Mouse (Mus musculus) limb, embryonic 12.5 days (tissue): ENCODE measurements at regions not wholly inside any gene's neighbourhood (a gene's known extent, or its start where the extent isn't known, plus 50 kb on each side); places are given as distances from the start of the nearest gene placed in this dataset.

ENCODE experiments used
- ATAC-seq: fragments of 200-750 bp; cut with Nextera tagmentation; 2 replicates; pipeline ENCODE4 v1.8.0; 2017; ENCODE audit warnings: low read depth, moderate TSS enrichment; ENCODE audit not compliant: insufficient number of reproducible peaks, insufficient read depth, low FRiP score, low TSS enrichment
- H3K27ac ChIP-seq: fragments of 300-500 bp; sonication (generic); 2 replicates; pipeline ENCODE4 v1.5.1; 2016; ENCODE audit warnings: mild to moderate bottlenecking, moderate library complexity
- H3K27me3 ChIP-seq: fragments of 300-500 bp; sonication (generic); 2 replicates; pipeline ENCODE4 v1.6.1; 2016; ENCODE audit warnings: mild to moderate bottlenecking, moderate library complexity
- H3K36me3 ChIP-seq: fragments of 300-500 bp; sonication (generic); 2 replicates; pipeline ENCODE4 v1.6.1; 2016; ENCODE audit warnings: mild to moderate bottlenecking, moderate library complexity
- H3K4me1 ChIP-seq: fragments of 300-500 bp; sonication (generic); replicated peaks from 2 replicates; pipeline ENCODE4 v1.6.1; 2016
- H3K4me2 ChIP-seq: fragments of 300-500 bp; sonication (generic); 2 replicates; pipeline ENCODE4 v1.6.1; 2016; ENCODE audit warnings: mild to moderate bottlenecking, moderate library complexity
- H3K4me3 ChIP-seq: fragments of 300-500 bp; sonication (generic); replicated peaks from 2 replicates; pipeline ENCODE4 v1.5.1; 2016; ENCODE audit warnings: mild to moderate bottlenecking
- H3K9ac ChIP-seq: fragments of 300-500 bp; sonication (generic); replicated peaks from 2 replicates; pipeline ENCODE4 v1.6.1; 2016; ENCODE audit warnings: mild to moderate bottlenecking, moderate library complexity
- H3K9me3 ChIP-seq: fragments of 300-500 bp; sonication (generic); 2 replicates; pipeline ENCODE4 v1.6.1; 2016; ENCODE audit warnings: mild to moderate bottlenecking, moderate library complexity
- WGBS: fragments of 180-500 bp; shearing (Covaris S2); methylation state at CpG from one replicate; pipeline ENCODE4 v1.1.7; 2016; 5-methylcytosine and 5-hydroxymethylcytosine counted together

DNA sequence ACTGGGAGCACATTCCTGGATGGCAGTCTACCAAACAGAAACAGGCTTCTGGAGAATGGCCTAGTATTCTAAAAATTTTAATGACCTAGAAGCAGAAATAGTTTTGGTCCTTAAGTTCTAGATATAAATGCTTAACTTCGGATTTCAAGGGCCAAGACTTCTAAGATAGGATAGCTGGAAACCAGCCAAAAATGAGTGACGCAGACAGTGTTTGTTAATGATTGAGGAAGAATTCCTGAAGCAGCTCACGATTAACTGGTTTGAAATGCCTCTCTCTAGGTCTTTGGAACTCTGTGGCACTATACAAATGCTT, 213.9 kb upstream of the Gm5148 start:
- H3K4me2 ChIP-seq, result no peak overlapping the region
- 0 out of 2 replicates have a peak, but pooled peaks cover 2% of the 10 kb centered on the region for H3K27me3 ChIP-seq
- H3K27ac ChIP-seq, result no peak overlapping the region
- H3K4me3 ChIP-seq, result no peak overlapping the region
- peaks cover 40% of the 10 kb centered on the region for H3K4me1 ChIP-seq
- 47% methylated on average over 3 of the region's 3 CpGs for WGBS
- no peak for ATAC-seq
- H3K36me3 ChIP-seq, result no peaks in the 10 kb centered on the region
- no peaks in the 10 kb centered on the region for H3K9me3 ChIP-seq
- H3K9ac ChIP-seq, result no peak overlapping the region

DNA sequence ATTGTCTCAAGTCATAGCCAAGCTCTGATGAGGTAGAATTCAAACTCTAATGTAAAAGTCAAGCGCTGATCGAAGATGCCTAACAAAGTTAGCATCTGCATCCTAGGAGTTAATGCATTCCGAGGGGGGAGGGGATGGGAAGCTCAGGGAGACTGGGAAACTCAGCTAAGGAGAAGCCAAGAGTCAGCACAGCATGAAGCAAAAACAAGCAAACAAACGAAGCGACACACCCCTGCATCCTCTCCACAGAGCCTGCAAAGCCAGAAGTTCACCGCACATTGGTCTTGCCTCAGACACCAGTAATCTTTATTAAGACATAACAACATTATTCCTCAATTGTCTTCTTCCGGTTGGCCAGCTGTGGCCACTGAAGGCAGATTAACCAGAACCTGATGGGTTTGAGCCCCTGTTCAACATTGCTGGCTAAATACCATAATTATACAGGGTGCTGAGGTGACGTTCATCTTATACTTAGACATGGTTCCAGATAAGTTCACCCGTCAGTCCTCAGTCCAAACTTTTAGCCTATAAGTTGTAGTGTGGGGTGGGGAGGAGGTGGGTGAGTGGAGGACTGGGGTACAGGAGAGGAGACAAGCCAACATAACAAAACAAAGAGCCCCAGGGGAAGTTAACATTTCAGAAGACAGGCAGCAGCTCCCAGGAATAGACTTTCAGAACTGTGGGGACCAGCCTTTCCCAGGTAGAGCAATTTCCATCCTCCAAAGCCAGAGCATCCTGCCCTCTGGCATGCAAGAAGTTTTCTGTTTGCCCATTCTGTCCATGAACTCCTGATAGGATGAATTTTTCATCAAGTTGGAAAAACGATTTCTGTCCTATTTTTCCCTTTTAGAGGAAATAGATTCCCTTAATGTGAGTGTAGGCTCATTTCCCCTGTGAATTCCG, 213.3 kb upstream of the Gm5148 start:
- no peak for ATAC-seq
- 28% methylated on average over 11 of the region's 11 CpGs for WGBS
- H3K4me2 ChIP-seq, result no peak overlapping the region
- H3K36me3 ChIP-seq, result no peaks in the 10 kb centered on the region
- no peak overlapping the region for H3K4me3 ChIP-seq
- H3K27me3 ChIP-seq, result 0 out of 2 replicates have a peak, but pooled peaks cover 2% of the 10 kb centered on the region
- H3K9me3 ChIP-seq, result no peaks in the 10 kb centered on the region
- H3K9ac ChIP-seq, result no peak overlapping the region
- no peak overlapping the region for H3K27ac ChIP-seq
- H3K4me1 ChIP-seq, result peaks cover 40% of the 10 kb centered on the region

DNA sequence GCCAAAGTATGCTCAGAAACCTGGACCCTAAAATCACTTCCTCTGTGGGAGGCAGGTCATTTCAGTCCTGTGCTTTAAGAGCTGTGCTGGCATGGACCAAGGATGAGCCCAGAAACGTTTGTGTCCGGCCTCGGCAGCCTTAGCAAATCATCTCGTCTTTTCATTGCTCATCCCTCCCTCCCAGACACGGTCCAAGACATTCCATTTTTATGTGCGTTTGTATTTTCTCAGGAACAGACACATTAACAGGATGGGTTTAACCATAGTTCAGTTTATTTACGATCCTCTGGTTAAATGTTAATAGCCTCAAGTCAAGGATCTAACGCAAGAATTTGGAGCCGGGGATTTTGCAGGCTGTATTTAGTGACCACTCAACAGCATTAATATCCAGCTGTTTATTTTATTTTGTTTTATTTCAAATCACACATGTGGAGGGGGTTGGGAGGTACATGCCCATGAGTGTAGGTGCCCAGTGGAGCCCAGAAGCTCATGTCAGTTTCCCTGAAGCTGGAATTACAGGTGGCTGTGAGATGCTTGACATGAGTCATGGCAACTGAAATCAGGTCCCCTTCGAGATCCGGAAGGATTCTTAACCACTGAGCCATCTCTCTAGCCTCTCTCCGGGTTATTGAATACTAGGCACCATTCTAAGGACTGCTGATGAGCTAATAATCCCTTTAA, 212.1 kb upstream of the Gm5148 start:
- 17% methylated on average over 12 of the region's 12 CpGs for WGBS
- H3K9ac ChIP-seq, result no peak overlapping the region
- ATAC-seq, result no peak; the same call in 1 of the 2 replicates

DNA sequence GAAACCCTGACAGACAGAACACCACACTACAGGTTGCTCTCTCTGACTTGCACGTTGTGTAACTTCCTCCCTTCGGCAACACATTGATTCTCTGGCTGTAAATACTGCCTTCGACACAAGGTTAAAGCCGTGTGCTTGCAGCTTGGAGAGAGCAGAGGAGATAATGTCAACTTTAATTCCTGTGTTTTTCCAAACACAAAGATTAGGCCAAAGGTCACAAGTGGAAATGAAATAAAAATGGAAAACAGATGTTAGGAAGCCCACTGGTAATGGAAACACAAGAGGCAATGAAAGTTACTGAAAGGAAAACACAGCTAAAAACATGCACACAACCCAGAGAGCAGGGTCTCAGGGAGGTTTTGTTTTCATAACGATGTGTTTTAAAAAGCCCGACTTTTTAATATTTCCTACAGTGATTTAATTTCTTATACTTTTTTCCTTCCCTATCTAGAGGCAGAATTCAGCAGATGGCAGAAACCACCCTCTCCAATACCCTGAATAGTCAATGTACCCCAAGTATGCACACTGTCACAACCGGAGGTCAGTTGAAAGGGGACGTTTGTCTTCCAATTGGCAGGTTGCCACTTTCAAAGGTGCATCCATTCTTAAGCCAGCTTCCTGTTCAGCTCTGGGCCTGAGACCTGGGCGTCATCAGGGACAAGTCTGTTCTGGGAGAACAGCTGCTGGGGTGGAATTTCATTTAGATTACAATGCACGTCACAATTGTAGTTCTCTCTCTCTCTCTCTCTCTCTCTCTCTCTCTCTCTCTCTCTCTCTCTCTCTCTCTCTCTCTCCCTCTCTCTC, 210.8 kb upstream of the Gm5148 start:
- H3K4me2 ChIP-seq, result peak overlapping the region; percentile 45
- no peaks in the 10 kb centered on the region for H3K9me3 ChIP-seq
- WGBS, result 3% methylated on average over 10 of the region's 10 CpGs
- H3K27me3 ChIP-seq, result 0 out of 2 replicates have a peak, but pooled peaks cover 2% of the 10 kb centered on the region
- no peak overlapping the region for H3K9ac ChIP-seq
- peaks cover 40% of the 10 kb centered on the region for H3K4me1 ChIP-seq
- no peaks in the 10 kb centered on the region for H3K36me3 ChIP-seq
- H3K27ac ChIP-seq, result peak overlapping the region; percentile 80
- H3K4me3 ChIP-seq, result no peak overlapping the region
- ATAC-seq, result 0 out of 2 replicates have a peak, but pooled peaks have one; percentile 53

More for the DNA sequence above, 212.1 kb upstream of the Gm5148 start:
- H3K4me2 ChIP-seq, result peak overlapping the region; percentile 45
- H3K36me3 ChIP-seq, result no peaks in the 10 kb centered on the region
- no peaks in the 10 kb centered on the region for H3K9me3 ChIP-seq
- H3K27ac ChIP-seq, result peak overlapping the region; percentile 82
- H3K27me3 ChIP-seq, result 0 out of 2 replicates have a peak, but pooled peaks cover 2% of the 10 kb centered on the region
- no peak overlapping the region; the same call in 1 of the 2 replicates for H3K4me3 ChIP-seq
- peaks cover 40% of the 10 kb centered on the region for H3K4me1 ChIP-seq

DNA sequence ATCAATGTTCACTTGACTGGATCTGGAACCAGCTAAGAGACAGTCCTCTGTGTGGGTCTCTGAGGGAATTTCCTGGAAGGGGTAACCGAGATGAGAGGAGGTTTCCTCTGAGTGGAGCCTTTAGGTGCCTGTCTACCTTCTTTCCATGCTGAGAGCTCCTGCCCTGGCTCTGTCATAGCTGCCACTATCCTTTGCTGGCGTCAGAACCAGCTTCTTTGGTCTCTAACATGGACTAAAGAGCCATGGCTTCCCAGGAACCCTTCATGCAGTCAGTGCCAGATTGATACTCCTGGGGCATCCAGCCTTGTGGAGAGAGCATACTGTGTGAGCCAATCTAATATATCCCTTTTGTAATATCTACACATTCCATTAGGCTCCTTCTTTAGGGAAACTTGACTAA, 209.9 kb upstream of the Gm5148 start:
- H3K9me3 ChIP-seq, result no peaks in the 10 kb centered on the region
- 0 out of 2 replicates have a peak, but pooled peaks cover 2% of the 10 kb centered on the region for H3K27me3 ChIP-seq
- no peaks in the 10 kb centered on the region for H3K36me3 ChIP-seq
- H3K27ac ChIP-seq, result peak overlapping the region; percentile 24; the same call in 1 of the 2 replicates
- WGBS, result 84% methylated on average over 2 of the region's 2 CpGs
- peaks cover 40% of the 10 kb centered on the region for H3K4me1 ChIP-seq
- H3K9ac ChIP-seq, result no peak overlapping the region
- H3K4me3 ChIP-seq, result no peak overlapping the region
- H3K4me2 ChIP-seq, result no peak overlapping the region
- ATAC-seq, result no peak

DNA sequence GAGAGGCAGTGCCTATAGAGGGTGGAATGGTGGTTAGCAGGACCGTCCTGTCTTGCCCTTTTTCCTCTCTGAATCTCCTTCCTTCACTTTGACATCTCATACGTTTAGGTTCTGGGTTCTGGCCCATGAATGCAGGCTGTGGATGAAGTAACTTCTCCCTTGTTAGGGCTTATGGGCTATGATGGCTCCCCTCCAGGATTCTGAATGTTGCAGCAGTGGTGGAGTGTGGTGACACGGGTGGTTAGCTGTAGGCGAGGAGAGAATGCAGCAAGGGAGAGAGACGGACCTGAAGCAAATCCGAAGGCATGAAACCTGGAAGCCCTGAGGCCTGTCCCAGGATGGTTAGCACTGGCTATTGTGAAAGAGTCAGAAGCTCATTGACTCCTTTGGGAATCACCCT, 204.4 kb upstream of the Gm5148 start:
- Histone ChIP-seq H3K4me2 (no peak overlapping the region), H3K9ac (no peak overlapping the region), H3K9me3 (peaks cover 6% of the 10 kb centered on the region), H3K4me1 (no peaks in the 10 kb centered on the region), H3K36me3 (no peaks in the 10 kb centered on the region), H3K27me3 (no peaks in the 10 kb centered on the region), H3K27ac (no peak overlapping the region), H3K4me3 (no peak overlapping the region)
- ATAC-seq, result no peak
- 87% methylated on average over 6 of the region's 6 CpGs for whole genome bisulfite sequencing

DNA sequence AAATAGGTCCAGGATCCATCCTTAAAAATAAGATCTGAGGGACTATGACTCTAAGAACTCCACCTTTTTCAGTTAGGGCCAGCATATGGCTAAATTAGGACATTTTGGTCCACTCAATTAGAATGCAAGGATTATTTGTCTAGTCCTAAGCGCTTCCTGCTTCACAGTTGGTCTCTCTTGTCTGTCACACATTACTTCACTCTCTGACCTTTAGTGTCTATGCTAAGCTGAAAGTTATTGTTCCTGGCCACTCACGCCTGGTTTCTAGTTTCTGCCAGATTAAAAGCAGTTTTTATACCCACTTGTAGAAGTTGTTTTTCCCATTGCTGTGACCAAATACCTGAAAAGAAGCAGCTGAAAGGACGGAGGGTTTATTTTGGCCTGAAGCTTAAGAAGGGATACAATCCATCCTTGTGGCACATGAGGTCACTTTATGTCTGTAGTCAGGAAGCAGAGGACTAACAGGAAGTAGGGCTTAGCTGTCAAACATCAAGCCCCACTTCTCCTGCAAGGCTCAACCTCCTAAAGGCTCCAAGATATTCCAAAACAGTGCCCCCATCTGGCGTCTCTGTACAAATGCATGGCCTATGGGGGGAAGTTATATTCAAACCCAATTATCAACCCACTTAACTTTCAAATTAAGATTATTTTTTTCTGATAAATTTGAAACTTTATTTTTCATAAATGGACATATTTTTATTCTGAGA, 195.3 kb upstream of the Gm5148 start:
- Histone ChIP-seq H3K9me3 (no peaks in the 10 kb centered on the region), H3K9ac (no peak overlapping the region), H3K27ac (no peak overlapping the region), H3K27me3 (no peaks in the 10 kb centered on the region), H3K4me1 (peaks cover 9% of the 10 kb centered on the region), H3K4me3 (no peak overlapping the region), H3K4me2 (no peak overlapping the region), H3K36me3 (no peaks in the 10 kb centered on the region)
- WGBS, result 70% methylated on average over 4 of the region's 4 CpGs
- no peak for ATAC-seq

DNA sequence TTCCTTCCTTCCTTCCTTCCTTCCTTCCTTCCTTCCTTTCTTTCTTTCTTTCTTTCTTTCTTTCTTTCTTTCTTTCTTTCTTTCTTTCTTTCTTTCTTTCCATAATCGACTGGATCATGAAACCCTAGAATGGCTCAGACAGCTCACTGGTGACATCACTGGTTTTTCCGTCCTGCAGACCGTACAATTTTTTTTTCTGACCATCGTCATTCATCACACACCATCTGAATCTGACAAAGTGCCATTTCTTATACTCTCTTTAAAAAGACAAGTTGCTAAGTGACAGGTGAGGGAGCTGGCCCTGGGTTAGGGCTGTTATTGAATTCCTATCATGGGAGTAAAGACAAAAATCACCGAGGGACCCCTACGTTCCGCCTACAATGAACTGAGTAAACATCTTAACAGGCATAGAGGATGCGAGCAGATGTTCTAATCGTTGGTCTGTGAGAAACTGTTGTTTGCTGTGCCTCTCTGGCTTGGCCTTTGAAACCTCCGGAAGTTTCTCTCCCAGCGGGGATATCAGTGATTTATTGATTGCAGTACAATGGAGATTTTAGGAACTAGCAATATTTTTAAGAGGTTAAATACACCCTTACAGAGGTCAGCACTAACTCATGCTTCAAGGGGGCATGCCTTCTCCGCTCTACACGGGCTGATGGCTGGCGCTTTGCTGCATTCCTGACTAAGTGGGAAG, 192.6 kb upstream of the Gm5148 start:
- 28% methylated on average over 14 of the region's 14 CpGs for WGBS
- Histone ChIP-seq H3K36me3 (no peaks in the 10 kb centered on the region), H3K9me3 (no peaks in the 10 kb centered on the region), H3K9ac (no peak overlapping the region), H3K4me3 (no peak overlapping the region), H3K27me3 (no peaks in the 10 kb centered on the region), H3K4me2 (no peak overlapping the region), H3K27ac (no peak overlapping the region; the same call in 1 of the 2 replicates), H3K4me1 (peaks cover 9% of the 10 kb centered on the region)
- ATAC-seq, result peak; percentile 66; the same call in 1 of the 2 replicates

DNA sequence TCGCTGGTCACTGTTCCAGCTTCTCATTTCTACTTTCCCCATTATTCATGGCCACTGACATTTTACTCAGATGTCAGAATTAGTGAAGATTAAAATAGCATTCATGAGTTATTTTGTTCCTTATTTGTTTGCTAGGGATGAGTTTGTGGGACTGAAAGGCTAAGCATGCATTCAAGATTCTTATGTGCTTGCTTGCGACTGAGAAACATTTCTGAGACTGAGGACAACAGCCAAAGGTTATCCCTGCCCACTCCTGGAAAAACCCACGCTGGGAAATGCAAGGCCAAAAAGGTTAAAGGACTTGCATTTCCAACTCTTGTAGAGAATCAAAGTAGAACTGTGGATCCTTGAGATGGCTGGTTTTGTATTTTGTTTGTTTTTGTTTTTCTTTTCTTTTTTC, 192.0 kb upstream of the Gm5148 start:
- ATAC-seq, result no peak
- no peak overlapping the region for H3K4me2 ChIP-seq
- no peak overlapping the region for H3K4me3 ChIP-seq
- H3K27me3 ChIP-seq, result no peaks in the 10 kb centered on the region
- H3K36me3 ChIP-seq, result no peaks in the 10 kb centered on the region
- no peaks in the 10 kb centered on the region for H3K9me3 ChIP-seq
- H3K4me1 ChIP-seq, result peaks cover 9% of the 10 kb centered on the region
- H3K27ac ChIP-seq, result no peak overlapping the region
- H3K9ac ChIP-seq, result no peak overlapping the region
- 61% methylated on average over 3 of the region's 3 CpGs for WGBS

DNA sequence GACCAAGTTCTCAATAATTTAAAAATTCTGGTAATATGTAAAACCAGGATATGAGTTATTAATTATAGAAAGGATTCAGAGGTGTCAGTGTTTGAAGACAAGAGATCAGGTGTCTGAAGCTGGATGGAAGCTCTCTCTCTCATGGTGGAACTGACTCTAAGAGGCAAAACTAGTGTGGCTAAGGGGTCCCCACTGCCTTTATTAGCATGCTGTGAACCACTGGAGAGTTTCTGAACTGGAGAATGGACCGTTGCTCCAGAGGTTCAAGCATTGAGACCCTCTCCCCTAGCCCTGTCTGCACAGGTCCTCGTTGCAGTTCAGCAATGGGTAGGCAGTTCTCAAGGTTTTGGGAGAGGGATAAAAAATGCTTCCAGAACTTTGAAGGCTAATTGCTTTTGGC, 191.4 kb upstream of the Gm5148 start:
- Histone ChIP-seq H3K4me3 (no peak overlapping the region), H3K4me2 (no peak overlapping the region), H3K9me3 (no peaks in the 10 kb centered on the region), H3K4me1 (peaks cover 6% of the 10 kb centered on the region), H3K27me3 (no peaks in the 10 kb centered on the region), H3K9ac (no peak overlapping the region), H3K36me3 (no peaks in the 10 kb centered on the region), H3K27ac (no peak overlapping the region)
- no peak for ATAC-seq
- WGBS, result 73% methylated on average over 2 of the region's 2 CpGs
